Mouse (Mus musculus): ENCODE measurements at regions not wholly inside any gene's neighbourhood (a gene's known extent, or its start where the extent isn't known, plus 50 kb on each side); places are given as distances from the start of the nearest gene placed in this dataset.

GRCm38 (mm10) chr6:50915166-50916030 lies 261.2 kb upstream of the Npvf start:
- DNase-seq (ENCODE audit: low spot score), result no peak
- Histone ChIP-seq H3K4me2 (ENCODE audit: low read depth, low read length) (no peak overlapping the region), H3K36me3 (replicated peaks; ENCODE audit: control insufficient read depth, insufficient read depth, low read depth, low read length) (no peaks in the 10 kb centered on the region), H3K27ac (replicated peaks; ENCODE audit: low read depth, low read length) (0 out of 2 replicates have a peak overlapping the region, but pooled peaks have one; percentile 35), H3K4me3 (ENCODE audit: low read depth, low read length) (no peak overlapping the region), H3K9ac (replicated peaks; ENCODE audit: low read length) (no peak overlapping the region), H3K4me1 (ENCODE audit: control insufficient read depth, insufficient read depth, low read length) (no peaks in the 10 kb centered on the region; the same call in 1 of the 2 replicates), H3K9me3 (replicated peaks; ENCODE audit: control insufficient read depth, low read length) (no peaks in the 10 kb centered on the region), H3K27me3 (ENCODE audit: control insufficient read depth, insufficient read depth, low read length) (no peaks in the 10 kb centered on the region)
- 72% methylated on average over 8 of the region's 8 CpGs for WGBS
- ATAC-seq (replicated peaks; ENCODE audit: insufficient number of reproducible peaks, low FRiP score, low TSS enrichment, low read depth), result no peak

GRCm38 (mm10) chr6:50918248-50918647 lies 264.0 kb upstream of the Npvf start:
- no peak overlapping the region for H3K4me2 ChIP-seq (ENCODE audit: low read depth, low read length)
- no peaks in the 10 kb centered on the region for H3K9me3 ChIP-seq (replicated peaks; ENCODE audit: control insufficient read depth, low read length)
- H3K4me1 ChIP-seq (ENCODE audit: control insufficient read depth, insufficient read depth, low read length), result no peaks in the 10 kb centered on the region
- H3K9ac ChIP-seq (replicated peaks; ENCODE audit: low read length), result no peak overlapping the region
- 77% methylated on average over 3 of the region's 3 CpGs for WGBS
- H3K36me3 ChIP-seq (replicated peaks; ENCODE audit: control insufficient read depth, insufficient read depth, low read depth, low read length), result no peaks in the 10 kb centered on the region
- H3K27ac ChIP-seq (replicated peaks; ENCODE audit: low read depth, low read length), result no peak overlapping the region
- H3K4me3 ChIP-seq (ENCODE audit: low read depth, low read length), result no peak overlapping the region
- H3K27me3 ChIP-seq (ENCODE audit: control insufficient read depth, insufficient read depth, low read length), result no peaks in the 10 kb centered on the region
- ATAC-seq (replicated peaks; ENCODE audit: insufficient number of reproducible peaks, low FRiP score, low TSS enrichment, low read depth) (no peak), DNase-seq (ENCODE audit: low spot score) (no peak)

- WGBS, result 92% methylated on average over 3 of the region's 3 CpGs
- no peak for DNase-seq (ENCODE audit: low spot score)
- H3K36me3 ChIP-seq (replicated peaks; ENCODE audit: control insufficient read depth, insufficient read depth, low read depth, low read length), result no peaks in the 10 kb centered on the region
- no peaks in the 10 kb centered on the region for H3K27me3 ChIP-seq (ENCODE audit: control insufficient read depth, insufficient read depth, low read length)
- no peak overlapping the region for H3K4me3 ChIP-seq (ENCODE audit: low read depth, low read length)
- H3K27ac ChIP-seq (replicated peaks; ENCODE audit: low read depth, low read length), result no peak overlapping the region
- H3K4me1 ChIP-seq (ENCODE audit: control insufficient read depth, insufficient read depth, low read length), result no peaks in the 10 kb centered on the region
- H3K4me2 ChIP-seq (ENCODE audit: low read depth, low read length), result no peak overlapping the region
- ATAC-seq (replicated peaks; ENCODE audit: insufficient number of reproducible peaks, low FRiP score, low TSS enrichment, low read depth), result no peak
- H3K9me3 ChIP-seq (replicated peaks; ENCODE audit: control insufficient read depth, low read length), result no peaks in the 10 kb centered on the region
- no peak overlapping the region for H3K9ac ChIP-seq (replicated peaks; ENCODE audit: low read length)
These were observed 268.0 kb upstream of the Npvf start for GRCm38 (mm10) chr6:50922235-50922634.

DNA sequence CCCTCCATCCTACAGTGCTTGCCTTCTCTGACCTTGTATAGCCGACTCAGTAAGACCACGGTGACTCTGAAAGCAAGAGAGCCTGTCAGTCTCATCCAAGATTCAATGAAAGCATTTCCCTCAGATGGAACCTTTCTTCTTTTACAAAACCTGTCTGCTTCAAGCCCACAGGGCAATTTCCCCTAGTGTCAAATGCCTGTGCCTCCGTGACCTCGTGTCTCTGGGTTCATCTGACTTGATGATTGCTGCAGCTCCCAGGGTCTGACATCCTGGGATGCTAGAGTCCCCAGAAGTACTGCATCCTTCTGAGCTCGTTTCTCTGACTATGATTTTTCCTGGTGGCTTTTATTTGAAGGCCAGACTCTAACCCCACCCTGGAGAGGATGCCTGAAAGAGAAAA lies 270.3 kb upstream of the Npvf start:
- H3K27ac ChIP-seq (replicated peaks; ENCODE audit: low read depth, low read length), result peak overlapping the region; percentile 66
- ATAC-seq (replicated peaks; ENCODE audit: insufficient number of reproducible peaks, low FRiP score, low TSS enrichment, low read depth) (0 out of 2 replicates have a peak, but pooled peaks have one; percentile 6), DNase-seq (ENCODE audit: low spot score) (peak; percentile 52)
- H3K4me2 ChIP-seq (ENCODE audit: low read depth, low read length), result no peak overlapping the region
- no peaks in the 10 kb centered on the region for H3K27me3 ChIP-seq (ENCODE audit: control insufficient read depth, insufficient read depth, low read length)
- H3K36me3 ChIP-seq (replicated peaks; ENCODE audit: control insufficient read depth, insufficient read depth, low read depth, low read length), result no peaks in the 10 kb centered on the region
- WGBS, result 17% methylated on average over 5 of the region's 5 CpGs
- no peaks in the 10 kb centered on the region for H3K4me1 ChIP-seq (ENCODE audit: control insufficient read depth, insufficient read depth, low read length)
- H3K9me3 ChIP-seq (replicated peaks; ENCODE audit: control insufficient read depth, low read length), result no peaks in the 10 kb centered on the region
- peak overlapping the region; percentile 19; the same call in 1 of the 2 replicates for H3K9ac ChIP-seq (replicated peaks; ENCODE audit: low read length)
- no peak overlapping the region for H3K4me3 ChIP-seq (ENCODE audit: low read depth, low read length)

DNA sequence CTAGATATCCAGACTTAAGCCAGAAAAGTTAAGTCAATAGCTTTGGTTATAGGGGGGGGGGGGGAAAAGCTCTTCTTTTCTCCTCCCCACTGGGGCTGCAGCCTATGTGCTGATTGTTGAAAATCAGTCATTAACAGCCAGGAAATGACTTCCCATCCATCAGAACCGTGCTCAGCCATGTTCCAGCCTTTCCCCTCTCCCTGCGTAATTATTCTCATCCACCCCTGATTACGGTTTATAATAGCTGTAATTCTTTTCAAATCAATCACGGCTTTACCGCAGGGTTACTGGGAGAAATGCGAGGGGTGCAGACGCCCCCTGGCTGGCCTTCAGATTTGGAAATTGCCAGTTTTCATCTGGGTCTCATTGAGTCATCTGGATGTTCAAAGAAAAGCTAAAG lies 270.8 kb upstream of the Npvf start:
- peak overlapping the region; percentile 66 for H3K27ac ChIP-seq (replicated peaks; ENCODE audit: low read depth, low read length)
- no peak overlapping the region for H3K4me2 ChIP-seq (ENCODE audit: low read depth, low read length)
- WGBS, result 33% methylated on average over 7 of the region's 7 CpGs
- H3K27me3 ChIP-seq (ENCODE audit: control insufficient read depth, insufficient read depth, low read length), result no peaks in the 10 kb centered on the region
- H3K4me1 ChIP-seq (ENCODE audit: control insufficient read depth, insufficient read depth, low read length), result no peaks in the 10 kb centered on the region
- H3K9me3 ChIP-seq (replicated peaks; ENCODE audit: control insufficient read depth, low read length), result no peaks in the 10 kb centered on the region
- H3K9ac ChIP-seq (replicated peaks; ENCODE audit: low read length), result no peak overlapping the region
- H3K4me3 ChIP-seq (ENCODE audit: low read depth, low read length), result no peak overlapping the region
- ATAC-seq (replicated peaks; ENCODE audit: insufficient number of reproducible peaks, low FRiP score, low TSS enrichment, low read depth) (0 out of 2 replicates have a peak, but pooled peaks have one; percentile 44), DNase-seq (ENCODE audit: low spot score) (peak; percentile 78)
- no peaks in the 10 kb centered on the region for H3K36me3 ChIP-seq (replicated peaks; ENCODE audit: control insufficient read depth, insufficient read depth, low read depth, low read length)

DNA sequence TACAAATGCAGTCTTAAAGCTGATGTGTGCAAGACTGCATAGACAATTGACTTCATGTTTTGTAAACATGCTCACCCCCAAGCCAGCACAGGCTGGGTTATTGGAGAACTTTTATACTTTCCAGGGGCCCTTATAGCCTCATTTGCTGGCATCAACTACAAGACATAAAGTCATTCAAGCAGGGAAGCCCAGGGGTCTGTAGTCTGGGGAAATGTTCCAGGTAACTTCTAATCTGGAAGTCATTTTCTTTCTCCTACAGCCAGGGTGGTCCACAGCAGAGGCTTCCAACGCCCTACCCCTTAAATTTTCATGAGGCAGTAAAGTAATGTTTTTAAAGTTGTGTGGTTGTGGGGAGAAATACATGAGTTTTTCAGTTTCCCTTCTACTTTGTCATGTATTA lies 272.1 kb upstream of the Npvf start:
- H3K27ac ChIP-seq (replicated peaks; ENCODE audit: low read depth, low read length), result peak overlapping the region; percentile 56; the same call in 1 of the 2 replicates

DNA sequence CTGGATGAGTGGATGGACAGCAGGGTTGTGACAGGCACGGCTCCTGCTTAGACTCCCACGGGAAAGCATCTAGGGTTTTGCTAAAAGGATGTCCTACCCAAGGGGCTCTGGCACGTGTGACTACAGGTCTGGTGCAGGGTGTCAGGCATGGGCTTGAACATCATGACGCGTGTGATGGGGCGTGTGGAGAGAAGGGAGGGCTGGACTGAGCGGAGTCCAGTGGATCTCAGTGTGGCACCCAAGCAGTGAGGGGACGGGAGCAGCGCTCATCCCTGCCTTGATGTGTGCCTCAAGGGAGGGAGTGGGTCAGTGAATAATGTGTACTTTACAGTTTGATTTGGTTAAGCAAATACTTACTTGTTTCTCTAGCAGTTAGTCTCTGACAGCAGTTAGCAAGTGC lies 275.3 kb upstream of the Npvf start:
- H3K4me3 ChIP-seq (ENCODE audit: low read depth, low read length), result no peak overlapping the region

More for the DNA sequence above, 272.1 kb upstream of the Npvf start:
- Histone ChIP-seq H3K4me2 (ENCODE audit: low read depth, low read length) (no peak overlapping the region), H3K27me3 (ENCODE audit: control insufficient read depth, insufficient read depth, low read length) (no peaks in the 10 kb centered on the region), H3K4me3 (ENCODE audit: low read depth, low read length) (no peak overlapping the region), H3K36me3 (replicated peaks; ENCODE audit: control insufficient read depth, insufficient read depth, low read depth, low read length) (no peaks in the 10 kb centered on the region), H3K4me1 (ENCODE audit: control insufficient read depth, insufficient read depth, low read length) (no peaks in the 10 kb centered on the region), H3K9me3 (replicated peaks; ENCODE audit: control insufficient read depth, low read length) (no peaks in the 10 kb centered on the region), H3K9ac (replicated peaks; ENCODE audit: low read length) (no peak overlapping the region)
- 47% methylated on average over 1 of the region's 1 CpGs for WGBS
- ATAC-seq (replicated peaks; ENCODE audit: insufficient number of reproducible peaks, low FRiP score, low TSS enrichment, low read depth) (no peak), DNase-seq (ENCODE audit: low spot score) (no peak)

GRCm38 (mm10) chr6:50933510-50933909 lies 279.3 kb upstream of the Npvf start:
- H3K9ac ChIP-seq (replicated peaks; ENCODE audit: low read length), result no peak overlapping the region
- 93% methylated on average over 6 of the region's 6 CpGs for WGBS
- no peaks in the 10 kb centered on the region for H3K4me1 ChIP-seq (ENCODE audit: control insufficient read depth, insufficient read depth, low read length)
- no peaks in the 10 kb centered on the region for H3K27me3 ChIP-seq (ENCODE audit: control insufficient read depth, insufficient read depth, low read length)
- no peak overlapping the region for H3K4me2 ChIP-seq (ENCODE audit: low read depth, low read length)
- no peaks in the 10 kb centered on the region for H3K36me3 ChIP-seq (replicated peaks; ENCODE audit: control insufficient read depth, insufficient read depth, low read depth, low read length)
- ATAC-seq (replicated peaks; ENCODE audit: insufficient number of reproducible peaks, low FRiP score, low TSS enrichment, low read depth) (no peak), DNase-seq (ENCODE audit: low spot score) (no peak)
- H3K4me3 ChIP-seq (ENCODE audit: low read depth, low read length), result no peak overlapping the region
- H3K27ac ChIP-seq (replicated peaks; ENCODE audit: low read depth, low read length), result no peak overlapping the region
- H3K9me3 ChIP-seq (replicated peaks; ENCODE audit: control insufficient read depth, low read length), result no peaks in the 10 kb centered on the region

More for the DNA sequence above, 275.3 kb upstream of the Npvf start:
- Histone ChIP-seq H3K4me1 (ENCODE audit: control insufficient read depth, insufficient read depth, low read length) (no peaks in the 10 kb centered on the region), H3K27me3 (ENCODE audit: control insufficient read depth, insufficient read depth, low read length) (no peaks in the 10 kb centered on the region), H3K9me3 (replicated peaks; ENCODE audit: control insufficient read depth, low read length) (no peaks in the 10 kb centered on the region), H3K9ac (replicated peaks; ENCODE audit: low read length) (no peak overlapping the region), H3K27ac (replicated peaks; ENCODE audit: low read depth, low read length) (no peak overlapping the region), H3K4me2 (ENCODE audit: low read depth, low read length) (no peak overlapping the region), H3K36me3 (replicated peaks; ENCODE audit: control insufficient read depth, insufficient read depth, low read depth, low read length) (no peaks in the 10 kb centered on the region)
- ATAC-seq (replicated peaks; ENCODE audit: insufficient number of reproducible peaks, low FRiP score, low TSS enrichment, low read depth) (no peak), DNase-seq (ENCODE audit: low spot score) (no peak)
- WGBS, result 81% methylated on average over 9 of the region's 9 CpGs

Measured in embryonic facial prominence, embryonic 11.5 days (tissue).